Mouse (Mus musculus): Measurements from ENCODE around the gene Fah. TPM values are rescaled to one million over a fixed set of nuclear protein-coding genes. Genes with fewer than 3 reads are reported as not detected.

The Fah gene
- polyA plus RNA-seq, 1 experiment from 2014 or later = 10.7 TPM

DNA sequence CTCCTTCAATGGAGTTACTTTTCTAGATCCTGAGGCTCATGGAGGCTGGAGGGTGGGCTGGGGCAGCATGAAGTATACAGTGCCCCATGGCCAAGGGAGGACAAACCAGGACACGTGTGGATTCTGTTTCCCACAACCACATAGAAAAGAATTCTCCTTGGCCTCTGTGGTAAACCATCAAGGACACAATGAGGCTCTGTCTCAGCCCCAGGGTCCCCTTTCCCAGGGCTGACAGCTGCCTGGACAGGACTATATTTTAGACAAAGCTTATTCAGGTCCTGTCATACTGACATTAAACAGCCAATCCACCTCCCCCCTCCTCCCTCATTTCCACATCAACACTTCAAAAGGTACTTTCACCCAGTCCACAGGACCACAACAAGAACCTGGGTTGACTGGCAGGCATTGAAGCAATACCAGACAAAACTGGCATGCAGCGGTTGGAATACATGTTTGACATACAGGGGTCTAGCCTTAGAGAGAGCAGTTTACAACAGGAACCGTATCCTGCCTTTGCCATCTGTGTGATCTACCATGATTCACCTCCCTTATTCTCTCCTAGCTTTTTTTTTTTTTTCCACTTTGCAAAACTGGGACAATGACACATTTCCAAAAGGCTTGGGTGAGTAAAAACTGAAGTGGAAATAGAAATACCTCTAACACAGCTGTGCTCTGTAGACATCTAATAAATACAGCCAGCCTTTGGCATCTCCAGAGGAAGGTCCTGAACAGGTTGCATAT, 20.0 kb downstream of the Fah start:
- Histone ChIP-seq H3K27me3 (ENCODE audit: control insufficient read depth, insufficient read depth, low read length) (no peaks in the 10 kb centered on the region), H3K4me1 (ENCODE audit: control insufficient read depth, insufficient read depth, low read length) (no peaks in the 10 kb centered on the region), H3K4me2 (ENCODE audit: low read depth, low read length) (no peak overlapping the region), H3K27ac (ENCODE audit: low read depth, low read length) (no peak overlapping the region), H3K9ac (replicated peaks; ENCODE audit: low read depth, low read length) (no peak overlapping the region), H3K4me3 (ENCODE audit: low read depth, low read length) (no peak overlapping the region), H3K9me3 (ENCODE audit: control insufficient read depth, low read length) (no peaks in the 10 kb centered on the region), H3K36me3 (ENCODE audit: control insufficient read depth, insufficient read depth, low read length) (no peaks in the 10 kb centered on the region)
- no peak for ATAC-seq (ENCODE audit: low read depth)
- WGBS = 46% methylated on average over 3 of the region's 3 CpGs

DNA sequence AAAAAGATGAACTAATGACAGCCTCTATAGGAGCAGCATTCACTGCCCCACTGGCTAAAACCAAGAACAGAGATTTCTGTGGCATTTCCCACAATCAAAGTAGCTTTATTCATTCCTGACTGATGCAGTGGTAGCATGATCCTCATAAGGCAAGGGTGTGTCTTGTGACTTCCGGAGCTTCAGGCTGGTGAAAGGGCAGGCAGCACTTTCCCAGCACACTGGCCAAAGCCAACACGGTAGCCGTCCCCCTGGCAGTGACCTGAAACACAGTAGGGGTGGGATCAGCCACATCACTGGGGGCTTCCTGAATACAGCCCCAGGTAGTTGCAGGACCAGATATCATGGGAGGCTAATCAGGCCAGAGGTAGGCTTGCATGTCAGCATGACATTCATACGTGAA, 21.4 kb downstream of the Fah start:
- 92% methylated on average over 4 of the region's 4 CpGs for WGBS
- Histone ChIP-seq H3K36me3 (ENCODE audit: control insufficient read depth, insufficient read depth, low read length) (no peaks in the 10 kb centered on the region), H3K4me2 (ENCODE audit: low read depth, low read length) (no peak overlapping the region), H3K9ac (replicated peaks; ENCODE audit: low read depth, low read length) (no peak overlapping the region), H3K4me1 (ENCODE audit: control insufficient read depth, insufficient read depth, low read length) (no peaks in the 10 kb centered on the region), H3K9me3 (ENCODE audit: control insufficient read depth, low read length) (no peaks in the 10 kb centered on the region), H3K4me3 (ENCODE audit: low read depth, low read length) (no peak overlapping the region), H3K27ac (ENCODE audit: low read depth, low read length) (no peak overlapping the region), H3K27me3 (ENCODE audit: control insufficient read depth, insufficient read depth, low read length) (no peaks in the 10 kb centered on the region)
- ATAC-seq (ENCODE audit: low read depth) = no peak

DNA sequence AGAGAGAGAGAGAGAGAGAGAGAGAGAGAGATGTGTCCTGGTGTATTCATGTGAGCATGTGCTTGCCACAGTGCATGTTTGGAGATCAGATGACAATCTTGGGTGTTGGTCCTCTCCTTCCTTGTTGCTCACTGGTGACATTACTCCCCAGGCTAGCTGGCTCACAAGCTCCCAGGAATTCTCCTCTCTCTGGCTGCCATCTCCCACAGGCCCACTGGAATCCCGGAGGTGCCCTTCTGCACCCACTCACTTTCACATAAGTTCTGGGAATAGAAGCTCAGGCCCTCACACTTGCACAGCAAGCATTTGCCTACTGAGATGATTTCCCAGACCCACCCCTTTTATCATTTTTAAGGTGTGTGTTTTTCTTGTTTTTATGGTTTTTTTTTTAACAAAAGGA, 26.8 kb downstream of the Fah start:
- ATAC-seq (ENCODE audit: low read depth) = no peak
- no peak overlapping the region for H3K4me2 ChIP-seq (ENCODE audit: low read depth, low read length)

DNA sequence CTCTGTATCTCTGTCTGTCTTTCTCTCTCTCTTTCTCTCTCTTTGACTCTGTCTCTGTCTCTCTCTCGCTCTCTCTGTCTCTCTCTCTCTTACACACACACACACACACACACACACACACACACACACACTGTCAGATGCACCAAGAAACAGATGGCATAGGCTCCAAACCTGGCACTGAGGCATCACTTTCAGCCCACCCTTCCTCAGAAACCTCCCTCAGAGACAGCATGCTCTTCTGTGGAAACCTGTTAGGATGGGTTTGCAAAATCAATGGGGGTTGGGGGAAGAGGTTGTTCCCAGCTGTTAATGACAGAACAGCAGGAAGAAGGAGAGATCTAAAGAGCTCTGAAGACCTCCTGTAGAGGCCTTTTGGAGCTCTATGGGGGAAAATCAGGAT, 27.7 kb downstream of the Fah start:
- no peaks in the 10 kb centered on the region for H3K27me3 ChIP-seq (ENCODE audit: control insufficient read depth, insufficient read depth, low read length)
- 54% methylated on average over 1 of the region's 1 CpGs for WGBS
- no peak for ATAC-seq (ENCODE audit: low read depth)

More for the DNA sequence above, 26.8 kb downstream of the Fah start:
- 90% methylated on average over 1 of the region's 1 CpGs for WGBS
- no peaks in the 10 kb centered on the region for H3K27me3 ChIP-seq (ENCODE audit: control insufficient read depth, insufficient read depth, low read length)
- H3K4me1 ChIP-seq (ENCODE audit: control insufficient read depth, insufficient read depth, low read length) = no peaks in the 10 kb centered on the region
- no peak overlapping the region for H3K9ac ChIP-seq (replicated peaks; ENCODE audit: low read depth, low read length)
- no peak overlapping the region for H3K27ac ChIP-seq (ENCODE audit: low read depth, low read length)
- H3K4me3 ChIP-seq (ENCODE audit: low read depth, low read length) = no peak overlapping the region
- H3K9me3 ChIP-seq (ENCODE audit: control insufficient read depth, low read length) = no peaks in the 10 kb centered on the region
- no peaks in the 10 kb centered on the region for H3K36me3 ChIP-seq (ENCODE audit: control insufficient read depth, insufficient read depth, low read length)

DNA sequence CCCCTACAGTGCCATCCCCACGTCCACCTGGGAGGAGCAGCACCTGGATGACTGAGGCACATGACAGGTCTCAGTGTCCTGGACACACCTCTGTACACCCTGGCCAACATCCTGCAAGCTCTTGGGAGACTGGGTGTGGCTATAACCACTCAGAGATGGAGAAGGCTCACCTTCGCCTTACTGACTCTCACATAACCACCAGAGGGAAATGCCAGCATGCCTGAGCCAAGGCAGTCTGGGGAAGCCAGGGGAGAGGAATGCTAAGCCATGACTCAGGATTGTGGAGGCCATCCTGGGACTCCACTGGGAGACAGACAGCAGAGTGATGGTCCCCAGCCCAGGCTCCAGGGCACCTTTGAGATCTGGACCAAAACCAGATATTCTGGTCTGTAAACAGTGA, 29.5 kb downstream of the Fah start:
- 75% methylated on average over 2 of the region's 2 CpGs for WGBS
- ATAC-seq (ENCODE audit: low read depth) = no peak
- H3K4me1 ChIP-seq (ENCODE audit: control insufficient read depth, insufficient read depth, low read length) = no peaks in the 10 kb centered on the region

More for the DNA sequence above, 27.7 kb downstream of the Fah start:
- no peak overlapping the region for H3K4me2 ChIP-seq (ENCODE audit: low read depth, low read length)
- no peak overlapping the region for H3K9ac ChIP-seq (replicated peaks; ENCODE audit: low read depth, low read length)
- no peaks in the 10 kb centered on the region for H3K9me3 ChIP-seq (ENCODE audit: control insufficient read depth, low read length)
- no peaks in the 10 kb centered on the region for H3K36me3 ChIP-seq (ENCODE audit: control insufficient read depth, insufficient read depth, low read length)
- H3K27ac ChIP-seq (ENCODE audit: low read depth, low read length) = no peak overlapping the region
- no peaks in the 10 kb centered on the region for H3K4me1 ChIP-seq (ENCODE audit: control insufficient read depth, insufficient read depth, low read length)
- H3K4me3 ChIP-seq (ENCODE audit: low read depth, low read length) = no peak overlapping the region

DNA sequence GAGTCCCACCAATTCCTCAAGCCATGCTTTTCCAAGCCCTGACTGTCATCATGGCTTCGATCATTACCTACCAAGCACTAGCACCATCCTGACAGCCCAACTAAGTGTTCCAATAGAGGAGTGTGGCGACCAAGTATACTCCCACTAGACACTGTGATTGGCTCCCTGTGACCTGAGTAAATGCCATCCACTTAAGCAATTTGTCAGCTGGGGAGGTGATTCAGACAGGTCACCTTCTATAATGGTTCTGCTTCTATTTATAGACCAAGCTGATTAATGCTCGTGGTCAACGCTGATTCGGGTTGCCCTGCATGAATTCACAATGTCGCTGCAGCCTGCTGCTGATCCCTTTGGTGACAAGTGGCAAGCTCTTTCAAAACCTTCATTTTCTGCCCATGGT, 40.3 kb downstream of the Fah start:
- no peak overlapping the region for H3K4me2 ChIP-seq (ENCODE audit: low read depth, low read length)
- no peak overlapping the region for H3K4me3 ChIP-seq (ENCODE audit: low read depth, low read length)
- H3K9ac ChIP-seq (replicated peaks; ENCODE audit: low read depth, low read length) = no peak overlapping the region
- no peak for ATAC-seq (ENCODE audit: low read depth)
- H3K36me3 ChIP-seq (ENCODE audit: control insufficient read depth, insufficient read depth, low read length) = no peaks in the 10 kb centered on the region
- H3K27ac ChIP-seq (ENCODE audit: low read depth, low read length) = no peak overlapping the region
- H3K4me1 ChIP-seq (ENCODE audit: control insufficient read depth, insufficient read depth, low read length) = no peaks in the 10 kb centered on the region
- no peaks in the 10 kb centered on the region for H3K9me3 ChIP-seq (ENCODE audit: control insufficient read depth, low read length)
- no peaks in the 10 kb centered on the region for H3K27me3 ChIP-seq (ENCODE audit: control insufficient read depth, insufficient read depth, low read length)
- WGBS = 77% methylated on average over 6 of the region's 6 CpGs

More for the DNA sequence above, 29.5 kb downstream of the Fah start:
- Histone ChIP-seq H3K9ac (replicated peaks; ENCODE audit: low read depth, low read length) (no peak overlapping the region), H3K27me3 (ENCODE audit: control insufficient read depth, insufficient read depth, low read length) (no peaks in the 10 kb centered on the region), H3K27ac (ENCODE audit: low read depth, low read length) (no peak overlapping the region), H3K9me3 (ENCODE audit: control insufficient read depth, low read length) (no peaks in the 10 kb centered on the region), H3K36me3 (ENCODE audit: control insufficient read depth, insufficient read depth, low read length) (no peaks in the 10 kb centered on the region), H3K4me2 (ENCODE audit: low read depth, low read length) (no peak overlapping the region), H3K4me3 (ENCODE audit: low read depth, low read length) (no peak overlapping the region)

DNA sequence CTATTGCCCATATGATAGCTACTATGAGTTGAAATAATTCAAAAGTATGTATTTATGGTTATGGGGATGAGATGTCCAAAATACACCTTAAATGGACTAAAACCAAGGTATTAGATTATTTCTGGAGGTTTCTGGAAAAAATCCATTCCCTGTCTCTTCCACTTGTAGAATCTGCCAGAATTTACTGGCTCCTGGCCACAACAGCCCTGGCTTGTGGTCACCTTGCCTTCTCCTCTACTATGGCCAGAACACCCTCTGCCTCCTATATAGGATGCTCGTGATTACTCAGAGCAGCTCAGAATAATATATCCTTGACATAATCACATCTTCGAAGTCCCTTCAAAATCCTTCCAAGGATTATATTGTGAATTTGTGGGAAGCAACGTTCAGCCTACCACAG, 42.3 kb downstream of the Fah start:
- H3K4me1 ChIP-seq (ENCODE audit: control insufficient read depth, insufficient read depth, low read length) = no peaks in the 10 kb centered on the region
- no peak overlapping the region for H3K9ac ChIP-seq (replicated peaks; ENCODE audit: low read depth, low read length)
- H3K27me3 ChIP-seq (ENCODE audit: control insufficient read depth, insufficient read depth, low read length) = no peaks in the 10 kb centered on the region
- H3K9me3 ChIP-seq (ENCODE audit: control insufficient read depth, low read length) = no peaks in the 10 kb centered on the region
- H3K27ac ChIP-seq (ENCODE audit: low read depth, low read length) = no peak overlapping the region
- no peak for ATAC-seq (ENCODE audit: low read depth)
- H3K36me3 ChIP-seq (ENCODE audit: control insufficient read depth, insufficient read depth, low read length) = no peaks in the 10 kb centered on the region
- H3K4me2 ChIP-seq (ENCODE audit: low read depth, low read length) = no peak overlapping the region
- 87% methylated on average over 3 of the region's 3 CpGs for WGBS
- H3K4me3 ChIP-seq (ENCODE audit: low read depth, low read length) = no peak overlapping the region

DNA sequence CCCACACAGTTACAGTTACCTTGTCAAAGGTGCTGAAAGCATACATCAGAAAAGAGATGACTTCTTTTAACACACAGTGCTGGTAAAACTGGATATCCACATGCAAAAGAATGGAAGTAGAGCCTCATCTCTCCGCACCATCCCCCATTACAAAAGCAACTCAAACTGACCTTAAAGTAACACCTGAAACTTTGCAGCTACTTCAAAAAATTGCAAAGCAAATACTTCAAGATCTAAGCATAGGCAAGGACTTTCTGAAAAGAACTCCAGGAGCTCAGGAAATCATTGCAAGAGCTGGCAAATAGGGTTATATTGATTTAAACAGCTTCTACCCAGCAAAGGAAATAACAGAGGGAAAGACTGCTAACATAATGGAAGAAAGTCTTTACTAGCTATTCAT, 46.0 kb downstream of the Fah start:
- Histone ChIP-seq H3K27me3 (ENCODE audit: control insufficient read depth, insufficient read depth, low read length) (no peaks in the 10 kb centered on the region), H3K36me3 (ENCODE audit: control insufficient read depth, insufficient read depth, low read length) (no peaks in the 10 kb centered on the region), H3K27ac (ENCODE audit: low read depth, low read length) (no peak overlapping the region), H3K9me3 (ENCODE audit: control insufficient read depth, low read length) (no peaks in the 10 kb centered on the region), H3K4me1 (ENCODE audit: control insufficient read depth, insufficient read depth, low read length) (no peaks in the 10 kb centered on the region), H3K4me2 (ENCODE audit: low read depth, low read length) (no peak overlapping the region), H3K4me3 (ENCODE audit: low read depth, low read length) (no peak overlapping the region), H3K9ac (replicated peaks; ENCODE audit: low read depth, low read length) (no peak overlapping the region)
- WGBS = 94% methylated on average over 1 of the region's 1 CpGs
- ATAC-seq (ENCODE audit: low read depth) = no peak

DNA sequence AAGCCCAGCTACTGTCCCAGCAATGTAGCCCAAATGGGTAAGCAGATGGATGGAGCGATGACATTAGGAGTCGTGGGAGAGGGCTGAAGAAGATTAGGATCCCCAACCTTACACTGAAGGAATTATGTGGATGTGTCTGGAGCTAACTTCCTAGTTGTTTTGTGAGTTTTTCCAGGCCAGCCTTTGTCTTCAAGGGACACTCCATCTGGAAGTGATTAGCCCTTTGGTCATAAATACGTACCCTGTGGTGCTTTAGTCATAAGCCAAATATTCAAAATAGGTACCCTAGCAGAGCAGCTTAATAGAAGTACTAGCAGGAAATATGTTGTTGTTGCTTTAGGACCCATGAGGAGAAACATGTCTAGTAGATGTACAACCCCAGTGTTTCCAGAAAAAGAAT, 49.2 kb downstream of the Fah start:
- no peaks in the 10 kb centered on the region for H3K4me1 ChIP-seq (ENCODE audit: control insufficient read depth, insufficient read depth, low read length)
- no peaks in the 10 kb centered on the region for H3K36me3 ChIP-seq (ENCODE audit: control insufficient read depth, insufficient read depth, low read length)
- H3K9ac ChIP-seq (replicated peaks; ENCODE audit: low read depth, low read length) = no peak overlapping the region
- no peaks in the 10 kb centered on the region for H3K9me3 ChIP-seq (ENCODE audit: control insufficient read depth, low read length)
- H3K27me3 ChIP-seq (ENCODE audit: control insufficient read depth, insufficient read depth, low read length) = no peaks in the 10 kb centered on the region
- H3K27ac ChIP-seq (ENCODE audit: low read depth, low read length) = no peak overlapping the region
- no peak overlapping the region for H3K4me2 ChIP-seq (ENCODE audit: low read depth, low read length)
- 80% methylated on average over 3 of the region's 3 CpGs for WGBS
- no peak overlapping the region for H3K4me3 ChIP-seq (ENCODE audit: low read depth, low read length)
- ATAC-seq (ENCODE audit: low read depth) = no peak
